Mouse (Mus musculus) fat pad, adult 2 months (tissue): ENCODE data around the gene Astn1.

ENCODE experiments used
- DNase-seq: peaks from one replicate; pipeline ENCODE4 v3.0.0-alpha.2; 2011; ENCODE audit warnings: low read depth, low spot score; ENCODE audit errors: extremely low read depth

Gene Astn1

GRCm38 (mm10) chr1:158411146-158411545 lies 49.1 kb downstream of the Astn1 start:
- no peak for DNase-seq

DNA sequence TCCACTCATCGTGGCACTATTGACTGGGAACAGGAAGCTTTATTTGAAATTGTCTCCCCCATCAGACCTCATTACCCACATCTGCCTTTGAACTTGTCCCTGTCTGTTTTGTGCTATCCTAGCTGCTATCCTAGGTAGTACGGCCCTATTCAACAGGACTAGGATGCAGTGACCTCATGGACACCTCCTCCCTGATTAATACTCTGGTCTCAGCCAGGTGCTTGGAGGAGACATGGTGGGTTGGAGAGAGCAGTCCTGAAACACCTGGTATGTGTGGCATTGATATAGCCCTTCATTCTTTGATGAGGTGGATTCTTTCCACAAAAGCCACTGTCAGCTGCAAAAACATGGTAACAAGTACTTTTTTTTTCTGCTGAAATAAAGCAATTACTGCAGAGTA lies 52.1 kb downstream of the Astn1 start:
- no peak for DNase-seq

- no peak for DNase-seq
Observed at GRCm38 (mm10) chr1:158421451-158421850, 59.4 kb downstream of the Astn1 start.

DNA sequence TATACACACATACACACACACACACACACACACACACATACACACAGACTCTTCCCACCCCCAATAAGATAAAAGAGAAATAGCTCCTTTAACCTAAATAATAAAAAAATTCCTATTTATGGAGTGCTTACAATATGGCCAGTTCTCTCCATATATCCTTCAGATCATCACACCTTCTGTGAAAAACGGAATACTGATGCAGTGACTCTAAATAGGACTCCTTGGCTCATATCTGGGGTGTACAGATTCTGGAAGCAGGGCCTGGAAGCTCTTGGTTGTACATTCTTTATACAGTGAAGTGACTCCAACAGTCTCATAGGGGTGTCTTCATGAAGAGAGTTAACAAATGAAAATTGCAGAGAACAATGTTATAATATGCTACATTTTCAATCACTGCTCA lies 60.7 kb downstream of the Astn1 start:
- no peak for DNase-seq

GRCm38 (mm10) chr1:158446071-158446470 lies 84.0 kb downstream of the Astn1 start:
- DNase-seq, result no peak

DNA sequence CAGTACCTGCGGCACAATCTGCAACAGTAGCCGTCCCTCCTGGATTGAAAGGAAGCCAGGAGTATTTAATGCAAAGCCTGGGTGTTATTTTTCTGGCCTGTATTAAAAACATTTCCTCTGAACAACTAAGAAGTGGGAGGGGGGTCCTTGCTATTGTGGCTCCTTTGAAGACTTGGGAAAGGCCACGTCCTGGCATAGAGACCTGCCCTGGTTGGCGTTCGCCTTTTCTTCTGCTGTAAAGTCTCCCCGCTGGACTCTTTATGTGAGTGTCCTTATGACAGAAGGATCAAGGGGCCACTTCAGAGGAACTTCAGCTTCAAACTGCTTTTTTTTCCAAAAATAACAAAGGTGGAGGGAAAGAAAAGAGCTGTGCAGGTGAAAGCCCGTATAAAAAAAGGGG lies 85.9 kb downstream of the Astn1 start:
- no peak for DNase-seq

DNA sequence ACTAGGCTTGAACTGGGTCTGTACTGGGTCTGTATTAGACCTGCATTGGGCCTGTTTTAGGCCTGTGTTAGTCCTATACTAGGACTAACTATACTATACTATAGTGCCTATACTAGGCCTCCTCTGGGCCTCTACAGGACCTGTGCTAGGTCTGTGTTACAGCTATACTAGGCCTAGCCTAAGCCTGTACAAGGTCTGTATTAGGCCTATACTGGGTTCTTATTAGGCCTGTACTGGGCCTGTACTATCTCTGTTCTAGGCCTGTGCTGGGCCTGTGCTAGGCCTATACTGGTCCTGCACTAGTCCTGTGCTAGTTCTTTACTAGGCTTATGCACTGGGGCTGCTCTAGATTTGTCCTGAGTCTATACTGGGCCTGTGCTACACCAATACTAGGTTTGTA lies 90.6 kb downstream of the Astn1 start:
- no peak for DNase-seq

DNA sequence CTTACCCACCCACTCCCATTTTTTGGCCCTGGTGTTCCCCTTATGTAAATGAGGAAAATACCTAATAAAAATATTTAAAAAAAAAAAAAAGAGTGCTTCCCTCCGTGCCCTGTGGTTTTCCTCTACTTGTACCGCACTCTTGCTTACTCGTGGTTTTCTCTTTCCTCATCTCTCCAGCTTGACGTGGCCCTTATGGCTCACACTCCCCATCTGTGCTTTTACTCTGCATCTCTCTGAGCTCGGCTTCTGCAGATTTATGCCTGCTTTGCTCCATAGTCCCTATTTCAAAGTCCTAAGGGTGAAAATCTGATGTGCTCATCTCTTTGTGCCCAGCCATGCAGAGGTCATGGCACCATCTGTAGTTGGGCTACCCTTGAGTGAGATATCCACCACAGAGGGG lies 91.5 kb downstream of the Astn1 start:
- DNase-seq, result no peak

GRCm38 (mm10) chr1:158463975-158464374 lies 101.9 kb downstream of the Astn1 start:
- DNase-seq, result no peak

DNA sequence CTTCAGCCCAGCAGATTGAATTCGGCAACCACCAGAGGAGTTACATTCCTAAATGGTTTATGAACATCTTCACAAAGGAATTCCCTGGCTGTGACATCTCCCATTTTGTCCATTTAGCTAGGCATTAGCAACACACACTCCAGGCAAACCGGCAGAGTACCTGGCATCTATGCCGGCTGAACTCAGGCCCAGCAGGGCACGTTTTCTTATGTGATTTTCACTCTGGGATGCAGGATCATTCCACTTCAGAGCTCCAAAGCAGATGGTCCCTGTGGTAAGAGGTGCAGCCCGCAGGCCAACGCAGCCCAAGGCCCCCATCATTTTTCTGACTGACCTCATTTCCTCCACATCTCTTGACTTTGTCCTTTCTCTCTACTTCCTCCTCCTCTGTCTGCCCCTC lies 103.2 kb downstream of the Astn1 start:
- no peak for DNase-seq

GRCm38 (mm10) chr1:158477841-158478240 lies 115.8 kb downstream of the Astn1 start:
- no peak for DNase-seq

- DNase-seq, result no peak
Observed at GRCm38 (mm10) chr1:158480285-158480684, 118.2 kb downstream of the Astn1 start.

DNA sequence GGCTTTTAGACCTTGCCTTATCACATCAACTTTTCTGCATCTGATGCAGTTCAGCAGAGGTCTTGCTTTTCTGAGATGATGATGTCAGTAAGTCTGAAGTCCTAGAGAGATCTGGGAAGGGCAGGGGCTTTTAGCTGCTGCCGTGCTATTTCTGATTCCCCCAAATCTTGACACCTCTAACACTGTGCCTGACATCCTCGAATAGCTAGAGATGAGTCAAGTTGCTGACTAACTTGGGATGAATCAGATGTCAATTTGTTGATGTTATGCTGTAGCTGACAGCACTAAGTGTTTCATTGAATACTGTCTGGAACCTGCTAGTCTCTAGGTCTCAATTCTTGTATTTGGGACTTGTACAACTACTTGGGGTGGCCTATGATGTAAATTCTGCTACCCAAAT lies 121.7 kb downstream of the Astn1 start:
- no peak for DNase-seq

GRCm38 (mm10) chr1:158489521-158490021 lies 127.5 kb downstream of the Astn1 start:
- no peak for DNase-seq

- no peak for DNase-seq
Observed at GRCm38 (mm10) chr1:158490175-158490574, 128.1 kb downstream of the Astn1 start.

- no peak for DNase-seq
Observed at GRCm38 (mm10) chr1:158493289-158493688, 131.2 kb downstream of the Astn1 start.

DNA sequence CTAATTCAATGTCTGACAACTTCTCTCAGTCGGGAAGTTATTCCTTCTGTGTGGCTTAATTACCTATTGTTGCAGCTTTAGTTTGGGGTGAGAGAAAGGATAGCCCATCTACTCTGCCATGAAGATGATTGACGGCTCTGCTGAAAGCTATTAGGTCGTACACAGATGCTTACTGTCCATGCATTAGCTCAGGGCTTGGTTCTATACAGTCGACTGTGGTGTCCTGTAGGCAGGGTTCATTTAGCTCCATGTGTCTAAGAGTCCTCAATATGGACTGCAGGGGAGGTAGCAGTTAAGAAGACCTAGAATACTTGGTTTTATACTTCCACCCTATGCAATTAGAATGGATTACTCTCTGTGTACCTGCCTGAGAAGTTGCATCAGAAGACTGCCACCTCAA lies 138.1 kb downstream of the Astn1 start:
- no peak for DNase-seq

GRCm38 (mm10) chr1:158501019-158501418 lies 138.9 kb downstream of the Astn1 start:
- no peak for DNase-seq

DNA sequence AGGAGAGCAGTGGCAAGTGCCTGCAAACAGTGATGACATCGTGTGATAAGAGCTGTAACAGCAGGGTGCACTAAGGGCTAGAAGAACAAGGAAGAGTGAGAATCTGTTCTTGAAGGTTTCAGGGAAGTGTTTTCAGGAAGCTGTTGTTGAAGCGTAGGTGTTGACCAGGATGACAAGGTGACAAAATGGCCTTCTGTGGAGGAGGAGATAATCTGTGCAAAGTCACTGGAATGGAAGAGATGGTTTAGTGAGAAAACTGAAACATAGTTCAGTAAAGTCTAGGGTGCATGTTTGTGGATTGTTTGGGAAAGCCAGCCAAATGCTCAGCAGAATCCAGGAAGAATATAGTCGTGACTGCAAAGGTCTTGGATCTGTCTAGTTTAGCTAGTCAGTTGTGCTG lies 145.5 kb downstream of the Astn1 start:
- DNase-seq, result no peak

GRCm38 (mm10) chr1:158509112-158509855 lies 147.2 kb downstream of the Astn1 start:
- DNase-seq, result no peak

- no peak for DNase-seq
Observed at GRCm38 (mm10) chr1:158510478-158511207, 148.6 kb downstream of the Astn1 start.

DNA sequence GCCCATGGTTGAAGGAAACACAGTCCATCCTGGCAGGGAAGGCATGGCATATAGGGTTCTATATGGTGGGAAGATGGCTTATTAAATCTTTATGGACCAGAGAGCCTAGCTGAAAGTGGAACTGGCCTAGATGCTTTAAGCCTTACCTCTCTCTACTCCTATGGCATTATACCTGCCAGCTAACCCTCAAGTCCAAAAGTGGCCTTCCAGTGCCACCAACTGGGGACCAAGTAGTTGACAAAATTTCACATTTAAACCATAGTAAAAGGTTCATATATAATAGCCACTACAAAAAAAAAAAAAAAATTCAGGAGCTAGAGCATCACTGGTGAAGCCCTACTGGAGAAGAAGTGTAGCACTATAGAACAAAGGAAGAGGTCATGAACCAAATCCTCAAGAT lies 150.0 kb downstream of the Astn1 start:
- DNase-seq, result no peak
